Mouse (Mus musculus): ENCODE measurements around the gene Dnm3. TPM values are rescaled to one million over a fixed set of nuclear protein-coding genes. Genes with fewer than 3 reads are reported as not detected.

The Dnm3 gene
- total RNA-seq, 1 experiment from 2014 or later: 13.4 TPM

GRCm38 (mm10) chr1:162072917-162073578, 404.8 kb downstream of the Dnm3 start:
- DNase-seq: no peak

DNA sequence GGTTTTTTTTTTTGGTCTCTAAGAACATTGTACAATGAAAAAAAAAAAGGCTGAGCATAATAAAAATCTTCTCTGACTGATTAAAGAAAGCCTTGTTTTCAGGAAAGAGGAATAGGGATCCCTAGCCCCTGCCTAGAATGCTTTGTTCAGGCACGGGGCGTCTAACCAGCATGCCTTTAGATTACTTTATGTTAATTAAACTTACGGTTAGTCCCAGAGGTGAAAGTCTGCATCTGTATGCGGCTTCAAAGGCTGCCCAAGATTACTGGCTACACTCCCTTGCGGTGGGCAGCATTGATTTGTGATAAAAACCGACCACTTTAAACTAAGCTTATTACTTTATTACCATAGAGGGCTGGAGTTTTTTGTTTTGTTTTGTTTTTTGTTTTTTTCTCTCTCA, 424.2 kb downstream of the Dnm3 start:
- DNase-seq: no peak

- DNase-seq: no peak
Observed at GRCm38 (mm10) chr1:162053186-162053585, 424.6 kb downstream of the Dnm3 start.

- no peak for DNase-seq
Observed at GRCm38 (mm10) chr1:162052755-162053154, 425.1 kb downstream of the Dnm3 start.

- DNase-seq: no peak
Observed at GRCm38 (mm10) chr1:162052138-162052537, 425.7 kb downstream of the Dnm3 start.

DNA sequence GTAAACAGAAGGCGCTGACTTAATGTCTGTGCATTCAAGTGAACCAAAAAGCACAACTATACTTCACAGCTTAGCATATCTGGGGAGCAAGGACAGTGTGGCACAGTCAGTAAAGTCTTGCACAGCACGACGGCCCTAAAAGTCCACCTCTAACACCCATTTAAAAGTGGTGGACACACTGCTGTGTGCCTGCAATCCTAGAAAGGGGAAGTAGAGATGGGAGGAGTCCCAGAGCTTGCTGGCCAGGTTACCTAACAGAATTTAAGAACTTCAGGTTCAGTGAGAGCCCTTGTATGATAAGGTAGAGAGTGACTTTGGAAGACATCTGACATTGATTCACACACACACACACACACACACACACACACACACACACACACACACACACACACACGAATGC, 426.1 kb downstream of the Dnm3 start:
- DNase-seq: no peak

DNA sequence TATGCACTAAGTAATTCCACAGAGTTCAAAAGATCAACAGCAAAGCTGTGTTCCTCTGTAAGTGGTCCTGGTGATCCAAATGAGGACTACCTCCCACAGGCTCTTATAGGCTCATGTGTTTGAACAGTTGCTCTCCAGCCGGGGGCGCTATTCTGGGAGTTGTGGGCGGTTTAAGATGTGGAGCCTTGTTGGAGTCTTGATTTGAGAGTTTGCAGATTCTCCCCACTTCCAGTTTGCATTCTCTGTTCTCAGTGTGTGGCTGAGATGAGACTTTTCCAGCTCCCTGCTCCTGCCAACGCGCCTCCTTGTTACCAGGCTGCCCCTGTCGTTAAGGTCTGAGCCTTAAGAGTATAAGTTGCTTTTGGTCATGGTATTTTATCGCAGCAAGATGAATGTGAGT, 430.2 kb downstream of the Dnm3 start:
- no peak for DNase-seq

- DNase-seq: no peak
Observed at GRCm38 (mm10) chr1:162043788-162044717, 433.8 kb downstream of the Dnm3 start.

- no peak for DNase-seq
Observed at GRCm38 (mm10) chr1:162043216-162043615, 434.6 kb downstream of the Dnm3 start.

- no peak for DNase-seq
Observed at GRCm38 (mm10) chr1:162042384-162042783, 435.4 kb downstream of the Dnm3 start.

DNA sequence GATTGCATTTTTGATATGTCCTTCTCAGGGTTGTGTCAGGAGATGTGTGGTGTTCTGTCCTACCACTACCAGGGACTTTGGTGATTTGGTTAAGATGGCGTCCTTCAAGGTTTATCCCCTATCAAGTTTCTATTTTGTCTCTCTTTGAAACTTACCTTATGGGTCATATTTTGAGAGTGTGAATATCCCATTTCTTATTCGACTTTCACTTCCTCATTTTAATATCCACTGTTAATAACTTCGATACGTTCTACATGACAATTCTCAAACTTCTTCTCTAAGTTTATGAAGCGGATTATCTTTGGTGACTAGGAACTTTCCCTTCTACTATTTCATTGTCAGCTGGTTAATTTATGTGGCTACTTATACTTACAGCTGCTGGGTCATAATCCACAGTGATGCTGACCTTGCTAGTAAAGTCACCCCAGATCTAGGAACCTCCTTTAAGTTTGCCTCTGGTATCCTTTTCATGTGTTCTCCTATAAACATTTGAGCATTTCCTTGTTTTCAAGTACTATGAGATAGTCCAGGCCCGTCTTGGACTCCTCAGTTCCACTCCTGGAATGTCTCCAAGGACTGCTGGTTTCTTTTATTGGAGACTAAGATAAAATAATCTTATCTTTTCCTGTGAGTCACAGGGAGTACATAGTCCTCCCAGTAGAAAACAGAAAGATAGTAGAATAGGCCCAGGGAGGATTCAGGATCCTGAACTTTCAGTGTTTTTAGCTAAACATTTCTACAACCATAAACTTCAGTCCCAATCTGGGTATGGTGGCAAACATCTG, 437.2 kb downstream of the Dnm3 start:
- no peak for DNase-seq

DNA sequence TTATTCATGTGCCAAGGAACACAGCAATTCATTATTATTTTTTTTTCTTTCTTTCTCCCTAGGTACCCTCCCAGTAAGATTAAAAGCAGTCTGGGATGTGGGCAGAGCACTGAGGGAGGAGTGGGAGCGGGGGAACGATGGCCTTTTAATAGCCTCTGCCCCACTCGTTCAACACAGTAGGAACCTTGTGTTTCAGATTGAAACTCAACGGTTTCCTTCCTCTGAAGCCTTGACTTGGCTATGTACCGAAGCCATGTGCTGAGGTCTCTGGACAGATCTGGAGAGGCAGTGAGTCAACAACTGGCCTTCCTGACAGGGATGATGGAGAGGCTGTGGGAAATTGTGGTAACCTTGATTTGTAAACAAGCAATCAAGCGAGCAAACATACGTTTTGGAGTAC, 438.0 kb downstream of the Dnm3 start:
- peak; percentile 15 for DNase-seq

DNA sequence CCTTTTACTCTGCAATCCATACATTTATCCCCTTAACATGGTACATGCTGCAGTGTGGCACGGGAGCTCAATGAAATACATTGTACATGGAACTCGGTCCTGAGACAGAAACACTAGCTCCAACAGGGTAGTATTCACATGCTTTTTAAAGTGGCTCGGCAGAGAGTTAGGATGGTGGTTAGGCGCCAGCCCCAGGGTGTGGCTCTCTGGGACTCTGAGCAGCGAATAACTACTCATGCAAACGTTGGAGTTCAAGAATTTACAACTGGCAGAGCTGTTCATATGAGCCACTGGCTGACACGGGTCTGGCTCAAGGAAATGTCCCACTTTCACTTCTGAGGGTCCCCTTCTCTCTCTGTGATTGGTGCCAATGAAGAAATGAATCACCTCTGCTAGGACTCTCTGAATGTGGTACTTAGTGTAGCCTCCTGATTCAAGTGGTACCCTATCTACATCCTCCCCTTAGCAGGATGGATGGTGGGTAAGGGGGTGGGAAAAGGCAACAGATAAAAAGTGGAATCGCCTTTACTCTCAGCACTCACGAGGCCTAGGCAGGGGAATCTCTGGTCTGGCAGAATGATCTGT, 438.7 kb downstream of the Dnm3 start:
- DNase-seq: no peak

DNA sequence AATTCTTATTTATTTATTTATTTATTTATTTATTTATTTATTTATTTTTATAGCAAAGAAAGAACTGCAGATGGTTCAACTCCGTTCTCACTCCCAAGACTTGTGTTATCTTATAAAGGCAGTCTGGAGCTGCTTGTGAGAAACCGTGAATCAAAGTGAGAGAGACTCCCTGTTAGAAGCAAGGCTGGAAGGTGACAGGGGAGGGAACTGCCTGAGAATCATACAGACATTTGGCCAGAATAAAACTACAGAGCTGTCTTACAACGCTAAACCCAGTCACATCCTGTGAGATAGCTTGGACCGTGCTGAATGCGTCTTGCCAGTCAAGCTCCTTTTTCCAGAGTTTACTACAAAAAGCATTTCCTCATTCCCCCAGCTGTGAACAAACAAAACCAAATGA, 439.4 kb downstream of the Dnm3 start:
- DNase-seq: no peak

DNA sequence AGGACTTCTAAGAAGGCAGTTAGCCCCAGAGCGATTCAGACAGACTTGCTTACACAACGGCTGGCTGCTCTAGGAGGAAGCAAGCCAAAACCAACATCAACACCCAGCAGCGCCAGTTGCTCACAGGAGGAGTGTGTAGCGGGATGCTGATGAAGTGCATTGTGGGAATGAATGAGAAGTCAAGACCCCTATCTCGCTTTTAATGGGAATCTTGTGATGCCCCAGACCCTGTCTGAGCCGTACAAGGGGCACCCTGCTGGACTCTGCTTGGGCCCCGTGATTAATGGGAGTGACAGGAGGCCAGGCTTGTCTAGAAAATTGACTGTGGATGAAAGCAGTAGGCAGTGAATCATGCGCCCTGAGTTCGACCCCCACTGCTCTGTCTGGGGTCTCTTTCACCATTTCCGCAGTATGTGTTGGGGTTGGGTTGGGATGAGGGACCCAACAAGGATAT, 439.8 kb downstream of the Dnm3 start:
- peak; percentile 11 for DNase-seq

DNA sequence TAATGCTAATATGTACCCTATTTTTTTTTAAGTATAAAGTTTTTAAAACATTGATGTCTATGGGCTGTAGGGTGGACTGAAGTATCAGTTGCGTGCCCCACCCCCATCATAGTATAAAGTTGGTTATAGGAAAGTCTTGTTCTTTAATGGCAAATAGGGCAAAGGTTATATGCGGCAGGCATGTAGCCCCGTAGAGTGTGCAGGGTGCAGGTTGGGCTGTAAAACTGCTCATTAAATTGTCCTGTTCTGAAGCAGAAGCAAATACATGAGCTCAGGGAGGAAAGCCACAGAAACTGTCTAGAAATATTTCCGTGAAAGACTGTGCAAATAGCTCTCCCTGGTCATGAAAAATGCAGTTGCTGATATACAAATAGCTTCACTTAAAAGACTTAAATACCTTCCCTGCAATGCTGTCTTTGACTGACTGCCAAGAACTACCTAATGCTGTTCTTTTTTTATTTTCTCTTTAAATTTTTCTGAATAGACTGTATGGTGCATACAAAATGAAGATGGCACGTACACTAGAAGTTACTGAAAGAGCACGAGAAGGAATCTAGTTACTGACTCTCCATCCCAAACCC, 440.6 kb downstream of the Dnm3 start:
- DNase-seq: no peak

DNA sequence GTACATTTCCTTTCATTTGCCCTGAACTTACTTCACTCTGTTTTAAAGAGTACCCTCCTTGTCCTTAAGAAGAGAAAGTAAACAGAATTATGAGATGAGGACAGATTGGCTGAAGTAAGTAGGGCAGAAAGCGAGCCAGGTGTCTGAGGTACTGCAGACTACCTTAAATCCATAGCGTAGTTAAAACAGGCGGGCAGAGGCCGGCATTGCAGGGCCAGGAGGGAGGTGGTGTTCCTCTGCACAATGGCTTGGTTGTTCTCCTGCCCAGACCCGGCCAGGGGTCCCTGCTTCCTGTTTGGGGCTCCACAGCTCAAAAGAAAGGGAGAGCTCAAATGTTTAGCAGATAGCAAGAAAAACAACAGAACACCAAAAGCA, 441.4 kb downstream of the Dnm3 start:
- no peak for DNase-seq

DNA sequence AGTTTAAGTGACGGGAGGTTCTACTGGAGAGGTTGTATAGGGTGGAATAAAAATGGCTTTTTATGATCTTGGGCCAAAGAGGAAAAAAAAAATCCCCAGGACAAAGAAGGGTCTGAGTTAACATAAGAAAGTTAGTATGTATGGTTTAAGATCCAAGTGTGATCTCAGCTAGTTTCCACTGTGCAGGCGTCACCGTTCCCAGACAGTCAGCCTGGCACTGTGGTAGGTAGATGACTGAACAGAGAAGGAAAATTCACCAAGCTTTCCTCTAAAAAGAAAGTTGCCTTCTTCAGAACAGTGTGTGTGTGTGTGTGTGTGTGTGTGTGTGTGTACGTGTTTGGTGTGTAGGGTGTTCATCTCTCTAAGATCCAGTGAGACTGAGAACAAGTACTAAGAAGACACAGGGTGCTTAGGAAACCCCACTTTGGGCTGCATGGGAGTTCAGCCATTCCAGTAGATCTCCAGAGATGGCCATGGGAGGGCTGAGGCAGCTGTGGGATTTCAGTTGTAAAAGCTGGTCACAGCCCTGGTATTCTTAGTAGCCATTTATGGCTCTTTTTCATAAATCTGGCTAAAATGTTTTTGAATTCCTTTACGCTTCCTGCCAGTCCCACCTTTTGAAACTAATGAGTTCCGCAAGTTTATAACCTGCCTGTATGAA, 441.9 kb downstream of the Dnm3 start:
- DNase-seq: no peak

GRCm38 (mm10) chr1:162023681-162024270, 454.1 kb downstream of the Dnm3 start:
- DNase-seq: no peak

DNA sequence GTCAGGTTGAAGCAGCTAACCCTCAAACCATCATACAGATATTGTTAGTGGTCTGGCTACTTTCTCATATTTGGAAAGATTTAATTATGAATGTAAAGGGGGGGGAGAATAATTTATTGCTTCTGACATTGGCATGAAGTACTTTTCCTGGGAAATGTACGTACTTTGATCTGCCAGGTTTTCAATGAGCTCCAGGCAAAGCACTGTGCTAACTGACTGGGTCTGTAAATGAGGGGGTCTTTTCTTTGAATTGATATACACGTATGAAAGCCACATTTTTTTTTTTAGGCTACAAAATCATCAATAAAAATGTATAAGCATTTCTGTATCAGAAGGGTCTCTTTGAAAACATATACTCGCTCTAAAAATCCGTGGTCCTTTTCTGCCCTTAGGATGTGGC, 457.1 kb downstream of the Dnm3 start:
- DNase-seq: no peak

GRCm38 (mm10) chr1:162020303-162020731, 457.5 kb downstream of the Dnm3 start:
- DNase-seq: no peak
